Comparison of ENCODE assay signal across 29 mouse cellular contexts in the genomic region with DNA sequence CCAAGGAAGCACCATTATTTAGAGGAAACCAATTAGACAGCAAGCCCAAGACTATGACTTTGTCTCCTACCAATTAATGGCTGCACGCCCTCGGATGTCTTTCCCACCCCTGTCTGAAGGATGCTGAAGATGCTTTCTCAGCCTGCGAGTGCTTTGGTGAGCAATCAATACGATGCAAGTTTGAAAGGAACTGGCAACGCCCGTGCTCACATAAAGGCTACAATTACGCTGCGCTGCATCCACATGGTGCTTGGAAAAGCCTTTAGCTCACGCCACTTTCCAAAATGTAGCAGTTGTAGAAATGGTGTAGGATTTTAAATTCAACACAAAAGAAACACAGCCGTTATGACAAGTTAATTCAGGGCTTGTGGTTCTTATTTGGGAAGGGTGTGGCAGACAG.
DNase-seq lines count a peak whose midpoint lies in the region; ATAC-seq and TF ChIP-seq lines count a peak whose summit lies in the region.
"Had no signal": no experiment of that assay in that cellular context is flagged by ENCODE, and none has a peak within 500 bp of the region (broad histone marks: within the 10 kb centered on the region; RNA-seq: fewer than 3 reads in every experiment).

No protein-coding gene starts in this region.

- TF ChIP-seq CTCF in forebrain, postnatal 0 days (IDR thresholded peaks at IDR 0.05; ENCODE audit: low read depth): no peak
- no peak for TF ChIP-seq CTCF in brain, embryonic 14.5 days (IDR thresholded peaks at IDR 0.05; ENCODE audit: borderline replicate concordance, extremely low read depth, insufficient read depth, insufficient read length)

- H3K4me3 ChIP-seq in forebrain, postnatal 0 days (ENCODE audit: low read depth, low read length): no peak overlapping the region
- no peak overlapping the region for H3K4me3 ChIP-seq in forebrain, embryonic 14.5 days (ENCODE audit: low read depth, low read length)
- H3K4me3 ChIP-seq in midbrain, embryonic 11.5 days (ENCODE audit: low read depth, low read length): no peak overlapping the region
- no peak overlapping the region for H3K4me3 ChIP-seq in midbrain, embryonic 15.5 days
- H3K4me3 ChIP-seq: embryonic facial prominence, embryonic 13.5 days; embryonic facial prominence, embryonic 15.5 days; erythroblast, embryonic 14.5 days; forebrain, embryonic 10.5 days; forebrain, embryonic 12.5 days; forebrain, embryonic 15.5 days had no signal

- no peaks in the 10 kb centered on the region for H3K27me3 ChIP-seq in forebrain, postnatal 0 days (ENCODE audit: insufficient read depth, low read length)
- no peaks in the 10 kb centered on the region for H3K27me3 ChIP-seq in forebrain, embryonic 14.5 days (replicated peaks; ENCODE audit: control insufficient read depth, insufficient read depth, low read length)
- H3K27me3 ChIP-seq in midbrain, embryonic 11.5 days (ENCODE audit: control insufficient read depth, insufficient read depth, low read length): no peaks in the 10 kb centered on the region
- H3K27me3 ChIP-seq in midbrain, embryonic 15.5 days (replicated peaks): no peaks in the 10 kb centered on the region
- H3K27me3 ChIP-seq: CH12.LX; embryonic facial prominence, embryonic 13.5 days; embryonic facial prominence, embryonic 15.5 days; forebrain, embryonic 12.5 days; forebrain, embryonic 15.5 days; Patski had no signal

- H3K4me1 ChIP-seq in forebrain, postnatal 0 days (ENCODE audit: insufficient read depth): no peaks in the 10 kb centered on the region
- no peaks in the 10 kb centered on the region for H3K4me1 ChIP-seq in forebrain, embryonic 14.5 days (ENCODE audit: control insufficient read depth, insufficient read depth, low read length)
- no peaks in the 10 kb centered on the region for H3K4me1 ChIP-seq in midbrain, embryonic 11.5 days (ENCODE audit: control insufficient read depth, insufficient read depth, low read length)
- H3K4me1 ChIP-seq in midbrain, embryonic 15.5 days: no peaks in the 10 kb centered on the region
- H3K4me1 ChIP-seq: embryonic facial prominence, embryonic 13.5 days; embryonic facial prominence, embryonic 15.5 days; forebrain, embryonic 10.5 days; forebrain, embryonic 12.5 days; forebrain, embryonic 15.5 days had no signal

- no peak overlapping the region for H3K9ac ChIP-seq in forebrain, postnatal 0 days
- no peak overlapping the region for H3K9ac ChIP-seq in forebrain, embryonic 14.5 days (ENCODE audit: low read length)
- H3K9ac ChIP-seq in midbrain, embryonic 11.5 days (ENCODE audit: low read length): no peak overlapping the region
- no peak overlapping the region for H3K9ac ChIP-seq in midbrain, embryonic 15.5 days
- H3K9ac ChIP-seq: embryonic facial prominence, embryonic 13.5 days; embryonic facial prominence, embryonic 15.5 days; forebrain, embryonic 12.5 days; forebrain, embryonic 15.5 days had no signal

- no peaks in the 10 kb centered on the region for H3K36me3 ChIP-seq in forebrain, postnatal 0 days (ENCODE audit: insufficient read depth)
- H3K36me3 ChIP-seq in forebrain, embryonic 14.5 days (ENCODE audit: control insufficient read depth, insufficient read depth, low read length): no peaks in the 10 kb centered on the region
- no peaks in the 10 kb centered on the region for H3K36me3 ChIP-seq in midbrain, embryonic 11.5 days (ENCODE audit: control insufficient read depth, insufficient read depth, low read length)
- no peaks in the 10 kb centered on the region for H3K36me3 ChIP-seq in midbrain, embryonic 15.5 days (replicated peaks)
- H3K36me3 ChIP-seq: embryonic facial prominence, embryonic 13.5 days; embryonic facial prominence, embryonic 15.5 days; forebrain, embryonic 10.5 days; forebrain, embryonic 12.5 days; forebrain, embryonic 15.5 days; G1E had no signal

- DNase-seq in forebrain, postnatal 0 days: peak; percentile 37
- no peak for DNase-seq in forebrain, embryonic 14.5 days (ENCODE audit: low spot score)
- peak; percentile 74 for DNase-seq in midbrain, embryonic 11.5 days (ENCODE audit: low spot score, missing footprints)
- DNase-seq in ZHBTc4 (ENCODE audit: low read depth, low spot score): peak; percentile 8
- DNase-seq in brain, embryonic 14.5 days (ENCODE audit: low read depth): peak; percentile 17
- DNase-seq in spleen, postnatal 10 days (ENCODE audit: low spot score in 2 of 2): no peak
- DNase-seq in left cerebral cortex, postnatal 4 days: no peak
- DNase-seq: adrenal gland, adult 2 months; adrenal gland, postnatal 10 days; adrenal gland, postnatal 25 days; B cell, adult 2 months; cerebellum, adult 11 months; cerebellum, adult 18-20 months; cerebellum, adult 8-10 months; cerebellum, adult 9-11 months; cerebellum, postnatal 14 days; cerebellum, postnatal 36 days; embryo, embryonic 11 days had no signal

- no peaks in the 10 kb centered on the region for H3K9me3 ChIP-seq in forebrain, postnatal 0 days (ENCODE audit: low read length)
- no peaks in the 10 kb centered on the region for H3K9me3 ChIP-seq in forebrain, embryonic 14.5 days (replicated peaks; ENCODE audit: control insufficient read depth, low read length)
- H3K9me3 ChIP-seq in midbrain, embryonic 11.5 days (ENCODE audit: control insufficient read depth, low read length): no peaks in the 10 kb centered on the region
- no peaks in the 10 kb centered on the region for H3K9me3 ChIP-seq in midbrain, embryonic 15.5 days
- H3K9me3 ChIP-seq: embryonic facial prominence, embryonic 13.5 days; embryonic facial prominence, embryonic 15.5 days; forebrain, embryonic 10.5 days; forebrain, embryonic 12.5 days; forebrain, embryonic 15.5 days; G1E had no signal

- peak; percentile 62 for ATAC-seq in forebrain, postnatal 0 days
- no peak for ATAC-seq in forebrain, embryonic 14.5 days
- ATAC-seq in midbrain, embryonic 11.5 days (ENCODE audit: low FRiP score): no peak
- no peak for ATAC-seq in midbrain, embryonic 15.5 days (replicated peaks)
- ATAC-seq: CD4-positive, CD25-positive, alpha-beta regulatory T cell, adult 4 months; forebrain, embryonic 15.5 days; Patski had no signal

- H3K4me2 ChIP-seq in forebrain, postnatal 0 days (ENCODE audit: low read depth): no peak overlapping the region
- no peak overlapping the region for H3K4me2 ChIP-seq in forebrain, embryonic 14.5 days (ENCODE audit: low read length)
- H3K4me2 ChIP-seq in midbrain, embryonic 11.5 days: no peak overlapping the region
- H3K4me2 ChIP-seq in midbrain, embryonic 15.5 days: no peak overlapping the region
- H3K4me2 ChIP-seq: embryonic facial prominence, embryonic 13.5 days; embryonic facial prominence, embryonic 15.5 days; forebrain, embryonic 12.5 days; forebrain, embryonic 15.5 days had no signal

- no peak overlapping the region for H3K27ac ChIP-seq in forebrain, postnatal 0 days (ENCODE audit: low read depth, low read length)
- no peak overlapping the region for H3K27ac ChIP-seq in forebrain, embryonic 14.5 days (ENCODE audit: low read depth, low read length)
- H3K27ac ChIP-seq in midbrain, embryonic 11.5 days (ENCODE audit: low read depth, low read length): no peak overlapping the region
- H3K27ac ChIP-seq in midbrain, embryonic 15.5 days: no peak overlapping the region
- H3K27ac ChIP-seq: embryonic facial prominence, embryonic 13.5 days; embryonic facial prominence, embryonic 15.5 days; forebrain, embryonic 10.5 days; forebrain, embryonic 12.5 days; forebrain, embryonic 15.5 days had no signal

- intact Hi-C loops in left cerebral cortex, postnatal 4 days (cut with DNase I): no loop called here

- no peak for TF ChIP-seq POLR2A in brain, embryonic 14.5 days (IDR thresholded peaks at IDR 0.05; ENCODE audit: borderline replicate concordance, extremely low read depth, insufficient read depth, insufficient read length, poor library complexity, severe bottlenecking)

- 57% methylated on average over 10 of the region's 10 CpGs for WGBS in forebrain, postnatal 0 days
- 70% methylated on average over 10 of the region's 10 CpGs for WGBS in forebrain, embryonic 14.5 days
- 90% methylated on average over 10 of the region's 10 CpGs for WGBS in midbrain, embryonic 11.5 days
- 84% methylated on average over 10 of the region's 10 CpGs for WGBS in midbrain, embryonic 15.5 days

Comparison
In these comparisons a context has a peak if more than half of its experiments do, and no peak if none do; other contexts are left out.
1. DNase-seq: peak in forebrain, postnatal 0 days (single experiment), midbrain, embryonic 11.5 days (single experiment), ZHBTc4 (single experiment) and brain, embryonic 14.5 days (single experiment); none in forebrain, embryonic 14.5 days (single experiment), spleen, postnatal 10 days (0 of 2) and left cerebral cortex, postnatal 4 days (single experiment).